Mouse (Mus musculus) lung, adult 2 months (tissue): ENCODE measurements around the gene Agk. TPM values are rescaled to one million over a fixed set of nuclear protein-coding genes. Genes with fewer than 3 reads are reported as not detected.

Experiments
- DNase-seq: peaks from one replicate; pipeline ENCODE4 v3.0.0; 2022
- H3K4me1 ChIP-seq: fragments of 200-500 bp; 2 replicates; pipeline ENCODE4 v1.6.1; 2011; ENCODE audit warnings: low read length; ENCODE audit not compliant: control insufficient read depth, insufficient read depth
- H3K4me3 ChIP-seq: fragments of 200-500 bp; replicated peaks from 2 replicates; pipeline ENCODE3; 2011; ENCODE audit warnings: low read depth, mild to moderate bottlenecking, control low read depth, low read length; ENCODE audit errors: extremely low read depth
- CTCF ChIP-seq: fragments of 200-500 bp; IDR thresholded peaks from 2 replicates; pipeline ENCODE4 v1.5.1; 2011; ENCODE audit warnings: mild to moderate bottlenecking, low read length, control low read depth; ENCODE audit not compliant: insufficient read depth
- POLR2A ChIP-seq: fragments of 200-500 bp; IDR thresholded peaks from 2 replicates; pipeline ENCODE4 v1.6.1; 2011; ENCODE audit warnings: low read depth, mild to moderate bottlenecking, control low read depth, low read length, borderline replicate concordance; ENCODE audit errors: extremely low read depth
- WGBS: fragments of 180-500 bp; shearing (Covaris S2); methylation state at CpG from one replicate; pipeline ENCODE4 v1.1.7; 2018; 5-methylcytosine and 5-hydroxymethylcytosine counted together
- polyA plus RNA-seq: library from polyadenylated mRNA; depleted of rRNA; stranded (reverse); fragments of >200 nt; gene quantifications from 2 replicates; pipeline ENCODE4 v1.2.3, GENCODE M21; 2012; rRNA removed

The Agk gene
- polyA plus RNA-seq = 7.7 and 10.2 TPM in 2 replicates

DNA sequence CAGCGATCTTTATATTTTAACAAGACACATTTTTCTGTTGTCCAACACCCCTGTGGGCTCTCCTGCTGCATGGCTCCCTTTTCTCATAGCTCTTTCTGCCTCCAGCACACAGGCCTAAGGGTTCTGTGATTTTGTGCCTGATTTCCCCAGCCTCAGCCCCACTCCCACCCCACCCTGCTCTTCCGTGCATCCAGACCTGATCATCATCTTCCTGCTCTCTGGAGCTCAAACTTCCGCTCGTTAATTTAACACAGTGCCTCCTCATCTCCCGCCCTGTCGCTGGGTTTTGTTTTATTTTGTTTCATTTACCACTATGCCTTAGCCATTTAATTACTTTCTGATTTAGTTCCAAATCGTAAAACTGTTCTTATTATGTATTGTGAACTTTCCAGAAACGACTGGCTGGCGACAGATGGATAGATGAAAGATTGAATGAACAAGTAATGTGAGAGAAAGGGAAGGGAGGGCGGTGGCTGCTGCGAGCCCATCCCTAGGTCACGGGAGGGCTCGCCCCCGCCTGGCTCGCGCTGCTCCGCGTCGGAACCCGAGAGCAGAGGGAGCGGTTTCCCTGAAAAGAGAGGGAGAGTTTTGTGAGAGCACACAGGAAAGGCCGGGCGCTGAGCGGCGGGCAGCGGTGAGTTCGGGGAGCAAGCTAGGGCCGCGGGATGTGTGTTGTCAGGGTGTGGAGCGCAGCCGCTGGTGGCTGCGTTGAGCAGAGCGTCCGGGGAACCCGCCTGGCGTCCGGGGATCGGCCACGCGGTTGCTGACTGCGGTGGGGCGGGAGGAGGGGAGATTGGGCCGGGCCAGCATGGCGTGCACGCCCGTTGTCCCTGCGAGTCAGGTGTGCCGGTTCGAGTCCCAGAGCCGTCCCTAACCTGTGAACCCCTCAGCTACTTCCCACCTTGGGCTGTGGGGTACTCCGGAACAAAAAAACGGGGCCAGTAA, at the start of gene Agk:
TSS of gene Agk (plus strand) at position 276 of the 945 bp plus-strand sequence.
- peak; percentile 61; the same call in 1 of the 2 replicates for TF ChIP-seq POLR2A
- no peak for TF ChIP-seq CTCF

DNA sequence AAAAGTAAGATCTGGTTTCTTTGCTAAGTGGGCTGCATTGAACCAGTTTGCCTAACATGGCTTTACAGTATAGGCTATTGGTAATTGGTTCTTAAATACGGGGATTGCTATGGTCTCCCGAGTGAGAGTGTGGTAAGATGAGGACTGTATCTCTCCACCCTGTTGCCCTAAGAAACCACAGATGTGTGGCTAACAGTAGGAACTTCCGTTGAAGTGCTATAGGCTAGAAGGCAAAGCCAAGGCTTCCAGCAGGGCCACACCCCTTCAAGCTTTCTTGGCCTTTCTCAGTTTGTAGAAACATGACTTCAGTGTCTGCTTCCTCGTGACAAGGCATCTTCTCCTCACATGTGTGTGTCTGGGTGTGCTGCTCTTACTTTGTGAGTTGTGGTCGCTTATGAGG, 24.3 kb upstream of the Agk start:
- WGBS = 63% methylated on average over 5 of the region's 5 CpGs
- no peaks in the 10 kb centered on the region; the same call in 1 of the 2 replicates for H3K4me1 ChIP-seq
- no peak for TF ChIP-seq CTCF
- TF ChIP-seq POLR2A = no peak
- DNase-seq = no peak
- no peak overlapping the region for H3K4me3 ChIP-seq

More for the DNA sequence above, at the start of gene Agk:
- WGBS = 1% methylated on average over 52 of the region's 52 CpGs
- Histone ChIP-seq H3K4me3 (peak within 1 kb of the TSS; percentile 88), H3K4me1 (no peaks in the 10 kb centered on the region)
- peak; percentile 73 for DNase-seq

DNA sequence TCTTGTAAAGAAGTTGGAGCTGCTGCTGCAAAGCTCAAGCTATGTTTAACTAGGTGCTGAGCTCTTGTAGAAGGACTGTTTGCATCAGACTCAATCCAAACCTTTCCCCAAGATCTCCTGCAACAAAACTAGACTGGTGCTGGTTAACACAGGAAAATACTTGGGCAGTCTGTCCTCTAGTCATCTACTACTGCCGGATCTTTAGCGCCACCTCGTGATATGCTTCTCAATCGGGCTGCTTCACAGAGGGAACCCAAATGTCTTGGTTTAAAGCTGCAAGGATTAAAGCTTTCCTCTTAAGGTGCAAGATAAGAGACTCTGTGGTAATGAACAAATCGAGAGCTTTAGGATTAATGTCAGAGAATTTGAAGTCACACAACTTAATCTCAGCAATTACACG, 21.6 kb upstream of the Agk start:
- TF ChIP-seq CTCF (no peak), POLR2A (no peak)
- WGBS = 12% methylated on average over 6 of the region's 6 CpGs
- Histone ChIP-seq H3K4me1 (no peaks in the 10 kb centered on the region; the same call in 1 of the 2 replicates), H3K4me3 (no peak overlapping the region)
- peak; percentile 14 for DNase-seq

DNA sequence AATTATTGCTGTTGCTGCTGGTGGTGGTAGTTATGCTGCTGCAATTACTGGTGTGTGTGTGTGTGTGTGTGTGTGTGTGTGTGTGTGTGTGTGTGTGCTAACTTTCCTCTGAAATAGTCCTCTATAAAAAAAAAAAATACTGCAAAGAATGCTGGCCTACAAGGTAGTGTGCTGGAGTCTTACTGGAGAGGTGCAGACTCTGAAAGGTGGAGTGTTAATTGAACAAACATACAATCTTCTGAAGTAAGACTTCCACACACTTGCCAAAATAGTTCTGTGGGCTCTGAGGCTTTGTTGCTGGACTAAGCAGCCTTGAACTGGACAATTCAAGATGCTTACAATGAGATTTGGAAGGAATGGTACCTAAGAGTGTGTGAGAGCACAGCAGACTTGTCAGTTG, 20.0 kb upstream of the Agk start:
- DNase-seq = no peak
- Histone ChIP-seq H3K4me1 (no peaks in the 10 kb centered on the region; the same call in 1 of the 2 replicates), H3K4me3 (no peak overlapping the region)
- no peak for TF ChIP-seq CTCF
- TF ChIP-seq POLR2A = no peak

DNA sequence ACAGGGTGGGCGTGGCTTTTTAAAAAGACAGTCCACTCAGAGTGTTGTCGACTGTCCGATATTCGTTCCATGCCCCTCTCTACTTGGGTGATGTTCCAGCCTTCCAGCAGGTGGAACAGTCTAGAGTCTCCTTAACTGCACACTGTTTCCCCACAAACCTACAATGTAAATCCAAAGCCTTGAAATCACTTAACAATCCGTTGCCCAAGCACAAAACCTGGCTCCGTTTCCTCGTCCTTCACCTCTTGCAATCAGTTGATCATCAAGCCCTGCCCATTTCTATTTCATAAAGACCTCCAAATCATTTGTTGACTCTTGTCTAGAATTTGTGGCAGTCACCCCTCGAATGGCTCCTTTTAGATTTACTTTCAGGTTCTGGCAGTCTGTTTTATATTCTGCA, 1.4 kb downstream of the Agk start:
- TF ChIP-seq POLR2A (no peak), CTCF (no peak)
- Histone ChIP-seq H3K4me1 (no peaks in the 10 kb centered on the region), H3K4me3 (no peak overlapping the region)
- DNase-seq = no peak
- whole genome bisulfite sequencing = 75% methylated on average over 8 of the region's 8 CpGs

DNA sequence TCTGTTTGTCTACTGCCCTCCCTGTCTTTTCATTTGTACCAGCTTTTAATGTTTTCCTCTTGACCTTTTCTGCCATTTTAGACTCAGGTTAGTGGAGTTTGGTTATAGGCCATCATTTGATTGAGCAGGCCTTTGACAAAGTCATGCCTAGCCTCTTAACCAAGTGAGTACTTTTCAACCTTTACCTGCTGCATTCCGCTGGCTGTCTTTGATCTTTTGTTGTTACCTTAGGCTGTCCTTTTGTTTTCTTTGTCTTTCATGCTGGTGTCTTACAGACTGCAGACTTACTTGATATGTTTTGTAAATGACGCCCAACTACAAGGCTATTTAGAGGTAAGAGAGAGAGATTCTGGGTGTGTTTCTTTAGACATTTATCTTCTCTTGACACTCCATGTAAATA, 8.5 kb downstream of the Agk start:
- 59% methylated on average over 2 of the region's 2 CpGs for WGBS
- TF ChIP-seq CTCF (no peak), POLR2A (no peak)
- no peaks in the 10 kb centered on the region for H3K4me1 ChIP-seq
- H3K4me3 ChIP-seq = no peak overlapping the region
- no peak for DNase-seq

DNA sequence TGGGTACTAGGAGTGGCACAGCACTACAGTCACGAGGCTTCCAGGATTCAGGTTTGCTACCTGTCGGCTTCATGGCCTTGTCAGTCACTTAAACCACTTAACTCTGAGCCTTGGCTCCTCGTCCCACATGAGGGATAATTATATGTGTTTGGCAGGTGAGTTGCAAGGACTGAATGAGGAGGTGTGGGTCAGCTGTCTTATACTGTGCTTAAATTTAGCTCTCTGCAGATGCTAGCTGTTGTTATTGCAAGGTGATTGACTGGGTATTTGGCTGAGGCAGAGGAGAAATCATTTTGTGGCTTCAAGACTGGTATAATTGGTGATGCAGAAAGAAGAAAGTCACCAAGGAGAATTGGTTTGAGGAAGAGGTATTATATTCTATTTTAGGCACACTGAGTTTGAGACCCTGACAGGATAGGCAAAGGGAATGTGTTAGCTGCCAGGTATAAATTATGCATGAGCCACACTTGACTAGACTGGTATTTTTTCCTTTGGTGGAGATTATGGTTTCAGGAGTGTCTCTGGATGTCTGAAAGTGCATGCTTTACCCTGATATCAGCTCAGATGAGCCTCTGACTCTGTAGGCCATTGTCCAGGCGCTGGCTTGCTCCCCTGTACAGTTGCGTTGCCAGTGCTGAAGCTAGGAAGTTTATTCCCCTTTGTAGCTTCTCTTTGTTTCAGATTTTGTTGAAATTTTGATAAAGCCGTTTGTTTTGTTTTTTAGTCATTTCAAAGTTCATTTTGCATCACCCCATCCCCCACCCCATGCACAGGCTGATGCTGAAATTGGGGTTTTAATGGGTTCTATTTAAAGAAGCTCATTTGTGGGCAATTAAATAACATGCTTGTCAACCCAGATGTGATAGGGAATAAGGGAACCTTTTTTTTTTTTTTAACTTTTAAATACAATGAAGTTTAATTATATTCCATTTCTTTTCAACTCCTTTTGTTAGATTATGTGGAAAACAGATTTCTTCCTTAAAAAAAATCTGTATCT, 12.1 kb downstream of the Agk start:
- 91% methylated on average over 6 of the region's 6 CpGs for WGBS
- TF ChIP-seq POLR2A = no peak
- TF ChIP-seq CTCF = no peak
- H3K4me1 ChIP-seq = peaks cover 2% of the 10 kb centered on the region; the same call in 1 of the 2 replicates
- no peak overlapping the region for H3K4me3 ChIP-seq
- DNase-seq = no peak

DNA sequence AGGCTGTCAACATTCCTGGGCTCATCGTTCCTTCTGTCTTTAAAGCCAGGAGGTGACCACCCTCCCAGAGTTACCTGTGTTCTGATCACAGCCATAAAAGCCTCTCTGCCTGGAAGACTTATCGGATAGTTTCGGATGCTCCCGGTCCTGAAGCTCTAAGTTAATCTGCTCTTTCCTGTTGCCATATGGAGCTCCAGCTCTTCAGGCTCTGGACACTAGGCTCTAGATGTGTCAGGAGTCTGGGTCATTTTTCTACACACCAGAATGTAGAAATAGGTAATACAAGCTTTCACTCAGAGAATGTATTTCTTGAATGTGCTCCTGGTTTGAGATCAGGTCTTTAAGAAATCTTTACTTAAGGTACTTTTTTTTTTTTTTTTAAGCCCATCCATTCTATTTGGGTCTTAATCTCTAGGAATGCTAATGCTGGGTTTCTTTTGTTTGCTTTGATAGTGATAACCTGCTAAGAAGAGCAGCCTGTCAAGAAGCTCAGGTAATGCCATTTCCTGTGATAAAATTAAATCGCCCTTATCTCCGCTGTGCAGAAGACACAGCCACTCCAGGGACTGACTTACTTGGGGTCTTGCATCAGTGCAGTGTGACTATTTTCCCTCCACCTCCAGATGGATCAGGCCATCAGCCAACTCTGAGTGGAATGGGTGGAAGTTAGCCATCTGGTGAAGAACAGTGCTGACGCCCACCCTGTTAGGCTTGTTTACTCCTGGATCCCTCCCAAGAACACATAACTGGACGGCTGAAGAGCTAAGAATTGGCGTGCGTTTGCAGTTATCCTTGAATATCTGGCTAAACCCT, 22.2 kb downstream of the Agk start:
- WGBS = 49% methylated on average over 10 of the region's 10 CpGs
- no peak for DNase-seq
- no peak for TF ChIP-seq CTCF
- no peak for TF ChIP-seq POLR2A
- H3K4me1 ChIP-seq = peaks cover 5% of the 10 kb centered on the region; the same call in 1 of the 2 replicates
- H3K4me3 ChIP-seq = no peak overlapping the region

DNA sequence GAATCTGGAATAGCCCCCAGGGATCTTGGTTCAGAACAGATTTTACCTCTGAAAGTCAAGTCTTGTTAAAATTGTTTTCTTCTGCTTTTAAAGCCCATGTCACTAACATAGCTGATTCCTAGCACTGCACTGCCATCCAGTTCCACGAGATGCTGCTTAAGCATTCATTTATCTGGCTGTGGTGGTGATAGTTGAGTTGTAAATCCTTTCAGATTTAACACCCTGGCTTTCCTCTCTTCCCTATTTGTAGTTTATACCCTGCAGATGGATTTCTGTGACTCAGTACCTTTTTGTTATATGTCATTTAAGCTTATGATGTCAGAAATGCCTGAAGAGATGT, 22.8 kb downstream of the Agk start:
- H3K4me1 ChIP-seq = peaks cover 5% of the 10 kb centered on the region; the same call in 1 of the 2 replicates
- H3K4me3 ChIP-seq = no peak overlapping the region
- 58% methylated on average over 1 of the region's 1 CpGs for WGBS
- DNase-seq = no peak
- no peak for TF ChIP-seq CTCF
- no peak for TF ChIP-seq POLR2A

DNA sequence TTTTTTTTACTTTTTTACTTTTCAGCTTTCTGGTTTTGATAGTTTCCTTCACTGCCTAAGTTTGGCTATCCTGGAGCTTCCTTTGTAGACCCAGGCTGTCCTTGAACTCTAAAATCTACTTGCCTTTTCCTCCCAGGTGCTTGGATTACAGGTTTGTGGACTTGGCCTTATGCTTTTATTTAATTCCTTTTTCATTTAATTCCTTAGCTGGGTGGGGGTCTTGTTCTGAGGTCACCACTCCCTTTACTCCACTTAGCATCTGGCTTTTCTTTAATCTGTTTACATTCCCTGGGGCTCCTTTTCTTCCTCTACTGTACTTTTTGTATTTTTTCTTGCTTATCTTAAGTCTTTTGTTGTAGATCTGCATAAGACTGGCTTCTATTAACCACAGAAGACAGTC, 25.1 kb downstream of the Agk start:
- TF ChIP-seq CTCF = no peak
- TF ChIP-seq POLR2A = no peak
- DNase-seq = no peak
- H3K4me3 ChIP-seq = no peak overlapping the region

More for the DNA sequence above, 25.1 kb downstream of the Agk start:
- H3K4me1 ChIP-seq = peaks cover 5% of the 10 kb centered on the region; the same call in 1 of the 2 replicates
